ENCODE assay signal across 8 mouse cellular contexts in the genomic region with DNA sequence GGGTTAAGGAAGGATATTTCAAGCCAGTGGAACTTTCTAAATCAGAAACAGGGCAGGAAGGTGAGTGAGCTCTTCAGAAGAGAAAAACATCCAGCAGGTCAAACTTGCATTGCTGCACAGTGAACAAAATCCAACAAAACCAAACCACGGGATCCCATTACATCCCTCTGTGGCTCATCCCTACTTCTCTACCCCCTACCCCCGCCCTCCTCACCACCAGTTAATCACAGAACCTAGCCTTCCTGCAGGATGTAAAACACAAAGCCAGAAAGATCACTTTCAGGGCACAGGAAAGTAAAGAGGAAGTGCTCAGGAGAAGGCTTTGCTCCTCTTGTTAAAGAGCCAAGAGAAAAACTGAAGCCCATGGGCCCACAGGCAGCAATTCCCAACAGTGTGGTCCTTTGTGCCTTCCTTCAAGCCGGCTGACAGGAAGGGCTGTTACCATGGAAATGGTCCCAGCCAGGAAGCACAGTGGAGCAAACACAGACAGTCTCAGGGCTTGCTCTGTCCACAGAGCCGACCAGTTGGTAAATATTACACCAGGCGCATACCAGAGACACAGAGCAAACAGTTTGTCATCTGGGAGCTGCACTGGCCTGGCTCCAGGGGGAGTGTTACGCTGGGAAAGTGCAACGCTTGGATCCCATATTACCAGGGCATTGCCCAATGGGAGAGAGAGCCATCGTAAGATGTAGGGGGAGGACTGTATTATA.
DNase-seq lines count a peak whose midpoint lies in the region; ATAC-seq and TF ChIP-seq lines count a peak whose summit lies in the region.

No protein-coding gene starts in this region.

- H3K36me3 ChIP-seq in hindbrain, embryonic 15.5 days, result no peaks in the 10 kb centered on the region
- H3K36me3 ChIP-seq in liver, adult 2 months (ENCODE audit: control insufficient read depth, insufficient read depth, low read length), result no peaks in the 10 kb centered on the region
- H3K36me3 ChIP-seq in neural tube, embryonic 11.5 days (ENCODE audit: control insufficient read depth, insufficient read depth, low read length), result no peaks in the 10 kb centered on the region

- H3K4me1 ChIP-seq in hindbrain, embryonic 15.5 days (replicated peaks), result peaks cover 4% of the 10 kb centered on the region; the same call in 1 of the 2 replicates
- H3K4me1 ChIP-seq in liver, adult 2 months (ENCODE audit: control insufficient read depth, insufficient read depth, low read length), result no peaks in the 10 kb centered on the region
- H3K4me1 ChIP-seq in neural tube, embryonic 11.5 days (ENCODE audit: control insufficient read depth, insufficient read depth, low read length), result no peaks in the 10 kb centered on the region

- WGBS in hindbrain, embryonic 15.5 days, result 34% methylated on average over 8 of the region's 8 CpGs
- WGBS in liver, adult 2 months, result 8% methylated on average over 8 of the region's 8 CpGs
- whole genome bisulfite sequencing in neural tube, embryonic 11.5 days, result 52% methylated on average over 8 of the region's 8 CpGs

- no peak overlapping the region for H3K4me3 ChIP-seq in hindbrain, embryonic 15.5 days
- H3K4me3 ChIP-seq in liver, adult 2 months (ENCODE audit: insufficient read depth, low read depth, low read length), result no peak overlapping the region
- no peak overlapping the region for H3K4me3 ChIP-seq in neural tube, embryonic 11.5 days (ENCODE audit: low read depth, low read length)

- H3K27ac ChIP-seq in hindbrain, embryonic 15.5 days (replicated peaks), result peak overlapping the region; percentile 61
- no peak overlapping the region for H3K27ac ChIP-seq in liver, adult 2 months (replicated peaks; ENCODE audit: insufficient read depth, low read depth, low read length)
- peak overlapping the region; percentile 39; the same call in 1 of the 2 replicates for H3K27ac ChIP-seq in neural tube, embryonic 11.5 days (ENCODE audit: low read depth, low read length)

- no peak overlapping the region for H3K4me2 ChIP-seq in hindbrain, embryonic 15.5 days
- H3K4me2 ChIP-seq in neural tube, embryonic 11.5 days (ENCODE audit: low read depth), result no peak overlapping the region

- TF ChIP-seq CTCF in brain, embryonic 14.5 days (IDR thresholded peaks at IDR 0.05; ENCODE audit: borderline replicate concordance, extremely low read depth, insufficient read depth, insufficient read length), result no peak
- no peak for TF ChIP-seq CTCF in liver, adult 2 months (IDR thresholded peaks at IDR 0.05; ENCODE audit: low read depth, low read length)

- H3K27me3 ChIP-seq in hindbrain, embryonic 15.5 days, result no peaks in the 10 kb centered on the region
- no peaks in the 10 kb centered on the region for H3K27me3 ChIP-seq in liver, adult 2 months (ENCODE audit: control insufficient read depth, insufficient read depth, low read length)
- H3K27me3 ChIP-seq in neural tube, embryonic 11.5 days (ENCODE audit: control insufficient read depth, insufficient read depth, low read length), result no peaks in the 10 kb centered on the region

- H3K9me3 ChIP-seq in hindbrain, embryonic 15.5 days, result no peaks in the 10 kb centered on the region
- no peaks in the 10 kb centered on the region for H3K9me3 ChIP-seq in neural tube, embryonic 11.5 days (ENCODE audit: control insufficient read depth, low read length)

- no peaks in the 10 kb centered on the region for H3K79me2 ChIP-seq in liver, adult 2 months (ENCODE audit: control insufficient read depth, insufficient read depth, low read length)

- ATAC-seq in hindbrain, embryonic 15.5 days (ENCODE audit: low FRiP score, low read depth), result peak; percentile 94
- ATAC-seq in neural tube, embryonic 11.5 days (ENCODE audit: insufficient read depth, low FRiP score, low TSS enrichment), result peak; percentile 60

- no peak for TF ChIP-seq POLR2A in brain, embryonic 14.5 days (IDR thresholded peaks at IDR 0.05; ENCODE audit: borderline replicate concordance, extremely low read depth, insufficient read depth, insufficient read length, poor library complexity, severe bottlenecking)
- no peak for TF ChIP-seq POLR2A in liver, adult 2 months (IDR thresholded peaks at IDR 0.05; ENCODE audit: extremely low read depth, insufficient read depth, low read length)

- no peak overlapping the region for H3K9ac ChIP-seq in hindbrain, embryonic 15.5 days
- no peak overlapping the region for H3K9ac ChIP-seq in liver, adult 2 months (ENCODE audit: low read depth, low read length)
- no peak overlapping the region for H3K9ac ChIP-seq in neural tube, embryonic 11.5 days (ENCODE audit: low read length)

- DNase-seq in R1 (ENCODE audit: low read depth, low spot score), result peak; percentile 51
- peak; percentile 92 for DNase-seq in brain, embryonic 14.5 days (ENCODE audit: low read depth)
- peak; percentile 54 for DNase-seq in gastrocnemius, postnatal 10 days
- DNase-seq in liver, adult 2 months (ENCODE audit: extremely low read depth, low read depth, low spot score), result peak; percentile 82
- DNase-seq in neural tube, embryonic 11.5 days (ENCODE audit: low spot score), result peak; percentile 57
- DNase-seq in natural killer cell, adult 2 months (ENCODE audit: low spot score in 2 of 2), result no peak
- DNase-seq in frontal cortex, postnatal 36 days (ENCODE audit: low spot score in 2 of 2), result no peak

Comparison
In these comparisons a context has a peak if more than half of its experiments do, and no peak if none do; other contexts are left out.
1. DNase-seq: peak in R1 (single experiment), brain, embryonic 14.5 days (single experiment), gastrocnemius, postnatal 10 days (single experiment), liver, adult 2 months (single experiment) and neural tube, embryonic 11.5 days (single experiment); none in natural killer cell, adult 2 months (0 of 2) and frontal cortex, postnatal 36 days (0 of 2).